Mouse (Mus musculus) liver, embryonic 14.5 days (tissue): Measurements from ENCODE around the gene Slc5a3. TPM values are rescaled to one million over a fixed set of nuclear protein-coding genes. Genes with fewer than 3 reads are reported as not detected.

Experiments used
- ATAC-seq: fragments of 200-750 bp; cut with Nextera tagmentation; 2 replicates; pipeline ENCODE4 v1.8.0; 2017; ENCODE audit warnings: moderate number of reproducible peaks, mild to moderate bottlenecking, moderate library complexity; ENCODE audit not compliant: insufficient read depth
- DNase-seq, 3 experiments: peaks; one replicate each; pipeline ENCODE4 v3.0.0-alpha.2; 2012 to 2013; ENCODE audit warnings: low read depth in 3 of 3, low spot score in 3 of 3
- H3K27ac ChIP-seq: fragments of 300-500 bp; sonication (generic); 2 replicates; pipeline ENCODE4 v1.5.1; 2014; ENCODE audit warnings: moderate library complexity, mild to moderate bottlenecking, control low read depth, inconsistent platforms
- H3K27me3 ChIP-seq: fragments of 300-500 bp; sonication (generic); 2 replicates; pipeline ENCODE4 v1.6.1; 2014; ENCODE audit warnings: mild to moderate bottlenecking, low read length, moderate library complexity; ENCODE audit not compliant: control insufficient read depth, insufficient read depth
- H3K36me3 ChIP-seq: fragments of 300-500 bp; sonication (generic); replicated peaks from 2 replicates; pipeline ENCODE4 v1.6.1; 2014; ENCODE audit warnings: low read depth; ENCODE audit not compliant: control insufficient read depth, insufficient read depth
- H3K4me1 ChIP-seq, 2 experiments: fragments of 200-500 bp in 1 of 2; fragments of 300-500 bp in 1 of 2; sonication (generic) in 1 of 2; replicated peaks; 2 replicates each; pipeline ENCODE4 v1.6.1; 2012 to 2014; ENCODE audit warnings: antibody characterized with exemption in 1 of 2, inconsistent platforms in 1 of 2, low read length in 1 of 2; ENCODE audit not compliant: control insufficient read depth in 2 of 2, insufficient read depth in 2 of 2
- H3K4me2 ChIP-seq: fragments of 300-500 bp; sonication (generic); 2 replicates; pipeline ENCODE4 v1.6.1; 2014; ENCODE audit warnings: low read depth, mild to moderate bottlenecking, control low read depth, moderate library complexity
- H3K4me3 ChIP-seq, 2 experiments: fragments of 200-500 bp in 1 of 2; fragments of 300-500 bp in 1 of 2; sonication (generic) in 1 of 2; 2 replicates each; pipeline ENCODE4 v1.5.1; 2012 to 2014; ENCODE audit warnings: low read depth in 2 of 2, low read length in 2 of 2, mild to moderate bottlenecking in 2 of 2, control low read depth in 1 of 2, inconsistent platforms in 1 of 2, moderate library complexity in 1 of 2; ENCODE audit not compliant: insufficient read depth in 1 of 2
- H3K9ac ChIP-seq: fragments of 300-500 bp; sonication (generic); replicated peaks from 2 replicates; pipeline ENCODE4 v1.6.1; 2014; ENCODE audit warnings: mild to moderate bottlenecking, control low read depth, moderate library complexity
- H3K9me3 ChIP-seq: fragments of 300-500 bp; sonication (generic); 2 replicates; pipeline ENCODE4 v1.6.1; 2016; ENCODE audit warnings: low read length, mixed read lengths; ENCODE audit not compliant: control insufficient read depth
- CTCF ChIP-seq: IDR thresholded peaks from 2 replicates; pipeline ENCODE4 v1.5.1; 2016; ENCODE audit warnings: antibody characterized with exemption, low read depth, control low read depth
- EP300 ChIP-seq: IDR thresholded peaks from 2 replicates; pipeline ENCODE4 v1.6.1; 2016; ENCODE audit warnings: antibody characterized with exemption, low read depth
- WGBS: fragments of 180-500 bp; shearing (Covaris S2); extraction: QIAGEN DNeasy Blood & Tissue Kit; methylation state at CpG from one replicate; pipeline ENCODE4 v1.1.7; 2014; ENCODE audit not compliant: insufficient replicate concordance; 5-methylcytosine and 5-hydroxymethylcytosine counted together
- polyA plus RNA-seq, 2 experiments: library from polyadenylated mRNA; depleted of rRNA in 1 of 2; stranded (reverse) in 1 of 2; unstranded in 1 of 2; fragments of >200 nt; fragmentation: Nextera tagmentation in 1 of 2; extraction: Ambion mirVana in 1 of 2; gene quantifications; 2 replicates each; pipeline versions ENCODE4 v1.2.1 to v1.2.3; 2012 to 2014

Gene Slc5a3
- polyA plus RNA-seq, 2 experiments: 0.44 to 0.70 TPM

DNA sequence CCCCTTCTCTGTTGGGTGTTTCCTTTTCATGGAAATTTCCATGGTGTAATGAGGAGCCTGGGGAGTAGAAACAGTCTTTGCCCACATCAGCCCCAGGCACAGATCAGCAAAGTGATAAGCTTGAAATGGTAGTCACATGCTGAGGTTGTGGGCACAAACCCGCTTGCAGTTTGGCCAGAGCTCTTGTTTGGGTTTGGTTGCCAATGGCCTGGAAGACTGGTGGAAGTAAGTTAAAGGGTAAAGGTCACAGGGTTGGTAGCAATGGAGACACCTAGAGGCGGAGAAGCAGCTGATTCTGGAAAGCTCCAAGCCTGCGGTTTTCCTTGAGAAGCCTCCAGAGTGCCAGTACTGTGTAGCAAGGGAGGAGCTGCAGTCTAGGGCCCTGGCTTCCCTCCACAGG, 47.5 kb downstream of the Slc5a3 start:
- H3K27ac ChIP-seq: no peak overlapping the region
- WGBS: 59% methylated on average over 3 of the region's 3 CpGs
- no peaks in the 10 kb centered on the region for H3K36me3 ChIP-seq
- H3K4me3 ChIP-seq: no peak overlapping the region
- no peak overlapping the region for H3K9ac ChIP-seq
- H3K4me2 ChIP-seq: no peak overlapping the region
- DNase-seq (no peak), ATAC-seq (no peak)
- no peaks in the 10 kb centered on the region for H3K4me1 ChIP-seq
- H3K9me3 ChIP-seq: no peaks in the 10 kb centered on the region
- no peaks in the 10 kb centered on the region for H3K27me3 ChIP-seq
- no peak for TF ChIP-seq EP300
- TF ChIP-seq CTCF: no peak

GRCm38 (mm10) chr16:92107346-92107745, 49.2 kb downstream of the Slc5a3 start:
- Histone ChIP-seq H3K4me2 (no peak overlapping the region), H3K9me3 (no peaks in the 10 kb centered on the region), H3K9ac (no peak overlapping the region), H3K4me3 (no peak overlapping the region), H3K27me3 (no peaks in the 10 kb centered on the region), H3K27ac (no peak overlapping the region), H3K4me1 (no peaks in the 10 kb centered on the region), H3K36me3 (no peaks in the 10 kb centered on the region)
- no peak for ATAC-seq
- 75% methylated on average over 5 of the region's 5 CpGs for WGBS
- DNase-seq: no peak
- no peak for TF ChIP-seq CTCF

- DNase-seq (no peak), ATAC-seq (no peak)
- H3K27ac ChIP-seq: no peak overlapping the region
- H3K4me1 ChIP-seq: no peaks in the 10 kb centered on the region
- H3K9me3 ChIP-seq: no peaks in the 10 kb centered on the region
- no peaks in the 10 kb centered on the region for H3K27me3 ChIP-seq
- TF ChIP-seq EP300: no peak
- TF ChIP-seq CTCF: no peak
- 70% methylated on average over 5 of the region's 5 CpGs for WGBS
- no peak overlapping the region for H3K4me2 ChIP-seq
- no peak overlapping the region for H3K4me3 ChIP-seq
- H3K36me3 ChIP-seq: no peaks in the 10 kb centered on the region
- H3K9ac ChIP-seq: no peak overlapping the region
These were observed 56.7 kb downstream of the Slc5a3 start for GRCm38 (mm10) chr16:92114706-92115241.

DNA sequence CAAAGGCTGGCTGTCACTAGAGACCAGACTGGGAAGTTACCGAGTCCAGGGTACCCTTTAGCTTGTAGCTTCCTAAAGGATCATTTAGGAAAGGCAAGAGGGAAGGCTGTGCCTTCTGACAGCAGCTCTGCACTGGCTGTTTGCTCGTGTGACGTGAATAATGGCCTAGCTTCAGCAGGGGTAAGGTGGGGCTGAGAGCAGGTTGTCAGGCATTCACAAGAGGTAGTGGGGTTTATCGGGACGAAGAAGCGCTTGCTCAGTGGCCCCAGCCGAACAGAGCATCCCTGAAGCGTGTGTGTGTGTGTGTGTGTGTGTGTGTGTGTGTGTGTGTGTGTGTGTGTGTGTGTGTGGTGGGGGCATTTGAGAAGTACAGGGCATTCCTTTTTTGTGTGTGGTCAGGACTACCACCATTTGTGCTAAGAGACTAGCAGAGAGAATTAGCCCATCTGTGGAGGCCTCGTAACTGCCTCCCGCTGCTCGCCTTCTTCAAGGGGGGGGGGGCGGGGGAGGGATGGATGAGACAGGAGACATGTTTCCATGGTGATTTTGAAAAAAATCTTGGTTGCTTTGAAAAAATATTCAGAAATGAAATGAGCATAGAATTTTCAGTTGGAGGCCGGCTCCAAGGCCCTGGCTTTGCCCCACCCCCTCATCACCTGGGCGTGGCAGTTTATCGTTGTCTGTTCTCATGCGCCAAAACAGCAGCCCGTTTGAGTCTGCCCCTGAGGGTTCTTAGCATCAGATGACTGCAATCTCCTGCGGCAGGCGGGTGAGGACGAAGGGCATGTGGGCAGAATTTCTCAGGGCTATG, 57.7 kb downstream of the Slc5a3 start:
- no peak overlapping the region for H3K27ac ChIP-seq
- no peaks in the 10 kb centered on the region for H3K9me3 ChIP-seq
- no peak overlapping the region for H3K4me3 ChIP-seq
- no peaks in the 10 kb centered on the region for H3K4me1 ChIP-seq
- TF ChIP-seq CTCF (no peak), EP300 (no peak)
- 45% methylated on average over 20 of the region's 20 CpGs for WGBS
- H3K27me3 ChIP-seq: no peaks in the 10 kb centered on the region
- peak; percentile 7 to 29 (median 20) for DNase-seq
- H3K9ac ChIP-seq: no peak overlapping the region
- H3K4me2 ChIP-seq: no peak overlapping the region
- no peaks in the 10 kb centered on the region for H3K36me3 ChIP-seq
- ATAC-seq: peak; percentile 53; the same call in 1 of the 2 replicates

- no peak for ATAC-seq
- H3K27me3 ChIP-seq: no peaks in the 10 kb centered on the region
These were observed 59.5 kb downstream of the Slc5a3 start for GRCm38 (mm10) chr16:92117337-92118209.

More at GRCm38 (mm10) chr16:92117337-92118209, 59.5 kb downstream of the Slc5a3 start:
- H3K4me1 ChIP-seq: no peaks in the 10 kb centered on the region
- no peak overlapping the region for H3K4me3 ChIP-seq
- 69% methylated on average over 9 of the region's 9 CpGs for WGBS
- DNase-seq: no peak
- no peak overlapping the region for H3K27ac ChIP-seq
- H3K4me2 ChIP-seq: no peak overlapping the region
- no peak for TF ChIP-seq CTCF
- TF ChIP-seq EP300: no peak
- no peak overlapping the region for H3K9ac ChIP-seq
- H3K36me3 ChIP-seq: no peaks in the 10 kb centered on the region
- H3K9me3 ChIP-seq: no peaks in the 10 kb centered on the region
